Mouse (Mus musculus): ENCODE data around the gene Galnt2. TPM values are rescaled to one million over a fixed set of nuclear protein-coding genes. Genes with fewer than 3 reads are reported as not detected.

Galnt2 gene
- total RNA-seq, 2 experiments from 2014 or later: 53.0 to 58.8 TPM

DNA sequence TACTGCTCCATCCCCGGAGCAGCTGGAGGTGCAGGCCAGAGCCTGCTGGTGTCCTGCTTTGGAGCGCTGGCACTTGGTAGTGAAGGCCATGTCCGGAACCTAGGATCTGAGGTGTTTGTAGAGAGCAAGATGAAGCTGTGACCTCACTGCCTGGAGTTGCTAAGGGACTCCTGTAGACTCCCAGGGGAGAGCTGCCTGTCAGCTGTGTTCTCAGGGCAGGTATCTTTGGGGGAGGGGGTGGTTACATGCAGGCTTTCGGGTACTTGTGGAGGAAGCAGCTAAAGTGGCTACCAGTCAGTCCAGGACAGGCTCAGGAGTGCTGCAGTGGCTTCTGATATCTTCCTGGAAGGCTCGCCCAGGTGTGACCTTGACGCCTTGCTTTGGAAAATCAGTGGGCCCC is 8.2 kb downstream of the Galnt2 start:
- intact Hi-C loops (cut with DNase I): no loop called here
- no peak for TF ChIP-seq CTCF (IDR thresholded peaks at IDR 0.05)

DNA sequence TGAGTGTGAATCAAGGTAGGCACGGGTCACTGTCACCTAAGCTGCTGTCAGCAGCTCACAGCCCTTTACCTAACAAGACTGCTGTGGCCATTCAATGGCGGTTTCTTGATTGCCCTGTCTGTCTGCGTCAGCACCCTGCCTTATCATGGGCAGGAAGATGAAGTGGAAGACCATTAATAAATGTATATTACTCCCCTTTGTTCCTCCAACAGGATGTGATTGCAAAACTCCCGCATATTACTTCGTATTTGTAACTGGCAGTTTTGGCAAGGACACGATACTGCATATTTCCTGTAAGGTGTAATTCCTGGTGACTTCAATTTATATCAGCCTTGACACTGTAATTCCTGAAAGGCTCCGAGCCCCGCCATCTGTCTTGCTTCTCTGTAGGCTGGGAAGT is 9.7 kb downstream of the Galnt2 start:
- TF ChIP-seq CTCF (IDR thresholded peaks at IDR 0.05): no peak
- no peak for DNase-seq (ENCODE audit: extremely low spot score in 1 of 2, low spot score in 2 of 2)
- no peak overlapping the region for H3K27ac ChIP-seq
- no peak overlapping the region for H3K4me3 ChIP-seq
- intact Hi-C loops (cut with DNase I): no loop called here

More for the DNA sequence above, 8.2 kb downstream of the Galnt2 start:
- no peak for DNase-seq (ENCODE audit: extremely low spot score in 1 of 2, low spot score in 2 of 2)
- Histone ChIP-seq H3K27ac (no peak overlapping the region), H3K4me3 (no peak overlapping the region)

DNA sequence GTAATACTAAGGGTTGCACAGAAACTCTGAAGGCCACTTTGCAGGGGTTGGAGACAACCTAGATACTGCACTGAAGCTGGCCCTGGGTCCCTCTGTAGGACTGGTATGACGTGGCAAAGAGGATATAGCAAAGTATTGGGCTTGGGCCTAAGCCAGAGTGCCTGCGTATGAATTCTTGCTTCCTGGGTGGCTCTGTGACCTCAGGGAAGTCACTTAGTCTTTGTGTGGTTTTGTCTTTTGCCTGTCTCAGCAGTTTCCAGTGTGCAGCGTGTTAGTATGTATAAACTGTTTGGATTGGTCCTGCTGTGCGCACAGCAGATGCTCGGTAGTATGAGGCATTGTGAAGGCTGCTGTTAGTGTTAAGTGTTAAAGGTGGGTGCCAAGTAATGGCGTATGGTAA is 11.0 kb downstream of the Galnt2 start:
- Histone ChIP-seq H3K27ac (no peak overlapping the region), H3K4me3 (no peak overlapping the region)
- no peak for TF ChIP-seq CTCF (IDR thresholded peaks at IDR 0.05)
- intact Hi-C loops (cut with DNase I): no loop called here
- no peak for DNase-seq (ENCODE audit: extremely low spot score in 1 of 2, low spot score in 2 of 2)

DNA sequence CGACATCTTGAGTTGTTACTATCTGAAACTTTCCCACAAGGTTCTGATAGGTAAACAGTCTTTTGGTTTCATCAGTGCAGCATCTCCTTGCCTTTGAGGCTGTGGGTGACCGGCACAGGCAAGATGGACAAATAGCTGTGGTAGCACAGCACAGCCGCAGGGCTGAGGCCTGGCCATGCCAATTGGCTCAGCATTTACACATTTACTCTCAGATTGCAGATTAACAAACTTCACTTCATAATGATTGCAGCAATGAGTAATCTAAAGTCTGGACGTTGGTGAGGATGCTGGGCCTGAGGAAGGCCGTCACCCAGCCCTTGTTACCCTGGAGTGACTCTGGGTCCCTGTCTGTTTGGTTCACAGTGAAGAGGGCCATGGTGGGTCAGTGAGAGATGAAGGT is 11.7 kb downstream of the Galnt2 start:
- intact Hi-C loops (cut with DNase I): no loop called here
- no peak for TF ChIP-seq CTCF (IDR thresholded peaks at IDR 0.05)
- Histone ChIP-seq H3K4me3 (no peak overlapping the region), H3K27ac (no peak overlapping the region)
- DNase-seq (ENCODE audit: extremely low spot score in 1 of 2, low spot score in 2 of 2): no peak

DNA sequence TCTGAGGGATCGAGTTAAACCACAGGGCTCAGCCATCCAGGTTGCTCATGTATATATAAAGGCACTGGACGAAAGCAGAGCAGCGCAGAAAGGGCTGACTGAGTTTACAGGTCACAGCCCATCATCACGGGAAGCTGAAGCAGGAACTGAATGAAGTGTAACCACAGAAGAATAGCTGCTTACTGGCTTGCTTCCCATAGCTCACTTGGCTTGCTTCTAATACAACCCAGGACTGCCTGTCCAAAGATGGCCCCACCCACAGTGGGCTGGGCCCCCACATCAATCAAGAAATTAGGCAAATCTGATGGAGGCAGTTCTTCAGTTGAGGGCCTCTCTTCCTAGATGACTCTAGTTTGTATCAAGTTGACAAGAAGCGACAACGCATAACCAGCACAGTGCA is 16.4 kb downstream of the Galnt2 start:
- Histone ChIP-seq H3K4me3 (no peak overlapping the region), H3K27ac (no peak overlapping the region)
- intact Hi-C loops (cut with DNase I): no loop called here
- DNase-seq (ENCODE audit: extremely low spot score in 1 of 2, low spot score in 2 of 2): no peak
- TF ChIP-seq CTCF (IDR thresholded peaks at IDR 0.05): no peak

GRCm38 (mm10) chr8:124248688-124249087 is 17.5 kb downstream of the Galnt2 start:
- Histone ChIP-seq H3K4me3 (no peak overlapping the region), H3K27ac (no peak overlapping the region)
- no peak for DNase-seq (ENCODE audit: extremely low spot score in 1 of 2, low spot score in 2 of 2)
- TF ChIP-seq CTCF (IDR thresholded peaks at IDR 0.05): no peak
- intact Hi-C loops (cut with DNase I): no loop called here

DNA sequence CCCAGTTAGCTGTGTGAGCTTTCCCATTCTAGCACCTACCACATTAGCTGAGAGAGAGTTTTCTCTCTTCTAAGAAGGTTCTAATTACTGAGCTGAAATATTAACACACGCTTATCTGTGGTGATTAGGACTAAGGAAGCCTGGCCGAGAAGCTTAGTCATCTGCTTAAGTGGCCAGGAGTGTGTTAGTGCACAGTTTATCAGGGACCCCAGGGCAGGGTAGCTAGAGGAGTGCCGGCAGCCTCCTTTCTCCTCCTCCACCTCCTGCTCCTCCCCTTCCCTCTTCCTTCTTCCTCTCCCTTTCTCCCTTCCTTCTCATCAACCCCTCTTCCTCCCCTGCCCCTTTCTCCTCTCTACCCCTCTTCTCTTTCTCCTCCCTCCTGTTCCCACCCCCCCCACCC is 19.1 kb downstream of the Galnt2 start:
- no peak overlapping the region for H3K27ac ChIP-seq
- no peak for TF ChIP-seq CTCF (IDR thresholded peaks at IDR 0.05)
- no peak for DNase-seq (ENCODE audit: extremely low spot score in 1 of 2, low spot score in 2 of 2)
- H3K4me3 ChIP-seq: no peak overlapping the region
- intact Hi-C loops (cut with DNase I): no loop called here

DNA sequence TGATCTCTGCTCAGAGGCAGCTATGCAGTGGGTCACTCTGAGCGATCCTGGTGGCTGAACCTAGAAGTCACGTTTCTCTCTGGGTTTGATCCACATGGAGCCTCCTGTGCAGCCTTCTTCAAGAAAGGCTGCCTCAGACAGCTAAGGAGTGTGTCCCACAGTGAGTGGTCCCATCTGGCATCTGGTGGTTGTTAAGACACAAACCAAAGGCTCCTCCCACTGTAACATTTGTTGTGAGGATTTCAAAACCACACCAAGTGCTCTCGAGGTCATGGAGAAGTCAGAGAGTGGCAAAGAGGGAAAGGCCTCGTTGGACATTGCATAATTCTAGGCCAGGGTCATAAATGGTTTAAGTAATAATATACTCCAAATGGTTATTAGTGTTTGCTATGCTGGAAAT is 19.6 kb downstream of the Galnt2 start:
- TF ChIP-seq CTCF (IDR thresholded peaks at IDR 0.05): no peak
- intact Hi-C loops (cut with DNase I): no loop called here
- H3K4me3 ChIP-seq: no peak overlapping the region
- DNase-seq (ENCODE audit: extremely low spot score in 1 of 2, low spot score in 2 of 2): no peak
- H3K27ac ChIP-seq: no peak overlapping the region

- DNase-seq (ENCODE audit: extremely low spot score in 1 of 2, low spot score in 2 of 2): no peak
- intact Hi-C loops (cut with DNase I): no loop called here
- Histone ChIP-seq H3K4me3 (no peak overlapping the region), H3K27ac (no peak overlapping the region)
- no peak for TF ChIP-seq CTCF (IDR thresholded peaks at IDR 0.05)
Observed at GRCm38 (mm10) chr8:124252533-124252950, 21.4 kb downstream of the Galnt2 start.

GRCm38 (mm10) chr8:124253939-124254338 is 22.7 kb downstream of the Galnt2 start:
- intact Hi-C loops (cut with DNase I): no loop called here
- no peak for TF ChIP-seq CTCF (IDR thresholded peaks at IDR 0.05)
- Histone ChIP-seq H3K27ac (no peak overlapping the region), H3K4me3 (no peak overlapping the region)
- DNase-seq (ENCODE audit: extremely low spot score in 1 of 2, low spot score in 2 of 2): no peak

DNA sequence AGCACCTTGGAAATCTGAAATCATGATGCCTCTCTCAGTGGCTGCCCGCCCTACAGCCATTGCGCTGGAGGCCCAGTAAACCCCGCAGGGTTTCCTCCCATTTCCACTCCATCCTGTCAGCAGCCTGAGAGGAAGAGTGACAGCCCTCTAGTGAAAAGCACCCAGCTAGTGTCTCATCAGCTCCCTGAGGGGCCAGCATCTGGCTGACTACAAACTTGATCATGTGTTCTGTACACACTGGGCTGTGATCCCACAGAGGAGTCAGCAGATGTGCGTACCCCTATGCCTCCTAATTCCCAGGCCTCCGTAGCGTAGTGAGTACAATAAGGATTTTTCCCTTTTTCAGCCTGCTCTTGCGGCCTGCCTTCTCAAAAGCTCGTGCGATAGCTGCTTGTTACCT is 25.6 kb downstream of the Galnt2 start:
- no peak for DNase-seq (ENCODE audit: extremely low spot score in 1 of 2, low spot score in 2 of 2)
- intact Hi-C loops (cut with DNase I): no loop called here
- no peak for TF ChIP-seq CTCF (IDR thresholded peaks at IDR 0.05)
- Histone ChIP-seq H3K27ac (peak overlapping the region; percentile 4; the same call in 1 of the 2 replicates), H3K4me3 (no peak overlapping the region)

GRCm38 (mm10) chr8:124257363-124257762 is 26.2 kb downstream of the Galnt2 start:
- intact Hi-C loops (cut with DNase I): no loop called here
- DNase-seq (ENCODE audit: extremely low spot score in 1 of 2, low spot score in 2 of 2): peak in 1 of 2 experiments; percentile 58
- H3K4me3 ChIP-seq: no peak overlapping the region
- peak overlapping the region; percentile 56; the same call in 1 of the 2 replicates for H3K27ac ChIP-seq
- TF ChIP-seq CTCF (IDR thresholded peaks at IDR 0.05): no peak

DNA sequence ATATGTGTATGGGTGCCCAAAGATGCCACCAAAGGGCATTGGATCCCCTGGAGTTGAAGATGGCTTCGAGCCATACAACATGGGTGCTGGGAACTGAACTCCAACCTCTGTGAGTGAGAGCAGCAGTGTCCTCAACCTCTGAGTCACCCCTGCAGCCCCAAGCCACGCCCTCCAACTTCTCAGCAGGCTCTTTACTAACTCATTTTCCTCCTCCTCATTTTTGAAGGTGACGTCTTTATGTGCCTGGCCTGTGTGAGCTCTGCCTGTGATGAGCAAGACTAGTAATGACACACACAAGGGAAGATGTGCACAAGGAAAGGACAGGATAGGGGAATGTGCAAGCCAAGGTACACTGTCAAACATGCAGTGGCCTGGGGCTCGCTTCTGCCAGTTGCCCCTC is 28.0 kb downstream of the Galnt2 start:
- intact Hi-C loops (cut with DNase I): no loop called here
- Histone ChIP-seq H3K4me3 (no peak overlapping the region), H3K27ac (no peak overlapping the region)
- no peak for TF ChIP-seq CTCF (IDR thresholded peaks at IDR 0.05)
- DNase-seq (ENCODE audit: extremely low spot score in 1 of 2, low spot score in 2 of 2): no peak

GRCm38 (mm10) chr8:124259925-124260324 is 28.7 kb downstream of the Galnt2 start:
- no peak overlapping the region for H3K27ac ChIP-seq
- no peak for TF ChIP-seq CTCF (IDR thresholded peaks at IDR 0.05)
- DNase-seq (ENCODE audit: extremely low spot score in 1 of 2, low spot score in 2 of 2): no peak
- intact Hi-C loops (cut with DNase I): no loop called here
- no peak overlapping the region for H3K4me3 ChIP-seq
